Mouse (Mus musculus) forebrain, postnatal 0 days (tissue): ENCODE measurements around the gene Uqcr11. TPM values are rescaled to one million over a fixed set of nuclear protein-coding genes. Genes with fewer than 3 reads are reported as not detected.

Experiments
- ATAC-seq: fragments of 200-750 bp; cut with Nextera tagmentation; 2 replicates; pipeline ENCODE4 v1.8.0; 2017; ENCODE audit warnings: mild to moderate bottlenecking, moderate library complexity
- DNase-seq: peaks from one replicate; pipeline ENCODE4 v3.0.0-alpha.2; 2015
- H3K27ac ChIP-seq: fragments of 300-500 bp; sonication (generic); 2 replicates; pipeline ENCODE4 v1.5.1; 2014; ENCODE audit warnings: low read depth, mild to moderate bottlenecking, antibody characterized with exemption, low read length, moderate library complexity, mixed read lengths
- H3K27me3 ChIP-seq: fragments of 300-500 bp; sonication (generic); 2 replicates; pipeline ENCODE4 v1.6.1; 2014; ENCODE audit warnings: mild to moderate bottlenecking, low read length, mixed read lengths; ENCODE audit not compliant: insufficient read depth
- H3K36me3 ChIP-seq: fragments of 300-500 bp; sonication (generic); 2 replicates; pipeline ENCODE4 v1.6.1; 2014; ENCODE audit warnings: mild to moderate bottlenecking, moderate library complexity; ENCODE audit not compliant: insufficient read depth
- H3K4me1 ChIP-seq: fragments of 300-500 bp; sonication (generic); 2 replicates; pipeline ENCODE4 v1.6.1; 2014; ENCODE audit warnings: antibody characterized with exemption; ENCODE audit not compliant: insufficient read depth
- H3K4me2 ChIP-seq: fragments of 300-500 bp; sonication (generic); 2 replicates; pipeline ENCODE4 v1.6.1; 2014; ENCODE audit warnings: low read depth, mild to moderate bottlenecking, moderate library complexity
- H3K4me3 ChIP-seq: fragments of 300-500 bp; sonication (generic); 2 replicates; pipeline ENCODE4 v1.5.1; 2014; ENCODE audit warnings: low read depth, low read length, mixed read lengths
- H3K9ac ChIP-seq: fragments of 300-500 bp; sonication (generic); 2 replicates; pipeline ENCODE4 v1.6.1; 2014; ENCODE audit warnings: mild to moderate bottlenecking
- H3K9me3 ChIP-seq: fragments of 300-500 bp; sonication (generic); 2 replicates; pipeline ENCODE4 v1.6.1; 2016; ENCODE audit warnings: low read length
- CTCF ChIP-seq: sonication (generic); IDR thresholded peaks from 2 replicates; pipeline ENCODE4 v1.5.1; 2016; ENCODE audit warnings: antibody characterized with exemption, control low read depth, low read depth
- WGBS: fragments of 180-500 bp; shearing (Covaris S2); extraction: QIAGEN DNeasy Blood & Tissue Kit; methylation state at CpG from one replicate; pipeline ENCODE4 v1.1.7; 2014; 5-methylcytosine and 5-hydroxymethylcytosine counted together
- polyA plus RNA-seq: library from polyadenylated mRNA; unstranded; fragments of >200 nt; fragmentation: Nextera tagmentation; extraction: Ambion mirVana; gene quantifications from 2 replicates; pipeline ENCODE4 v1.2.1, GENCODE M21; 2015
- total RNA-seq: library from RNA; depleted of rRNA; stranded (reverse); fragments of >200 nt; gene quantifications from 2 replicates; pipeline ENCODE4 v1.2.3, GENCODE M21; 2014

The Uqcr11 gene
- total and polyA plus RNA-seq, 2 experiments from 2014 or later = 230 to 688 TPM

- H3K36me3 ChIP-seq = no peaks in the 10 kb centered on the region
- 37% methylated on average over 7 of the region's 7 CpGs for WGBS
- H3K27me3 ChIP-seq = no peaks in the 10 kb centered on the region
- H3K4me2 ChIP-seq = no peak overlapping the region
- H3K9me3 ChIP-seq = no peaks in the 10 kb centered on the region
- H3K27ac ChIP-seq = no peak overlapping the region
- H3K4me1 ChIP-seq = peaks cover 13% of the 10 kb centered on the region; the same call in 1 of the 2 replicates
- no peak for TF ChIP-seq CTCF
- no peak overlapping the region for H3K9ac ChIP-seq
- ATAC-seq (no peak), DNase-seq (no peak)
- H3K4me3 ChIP-seq = no peak overlapping the region
These were observed 29.1 kb upstream of the Uqcr11 start for GRCm38 (mm10) chr10:80435764-80436163.

- H3K9ac ChIP-seq = no peak overlapping the region
- H3K27me3 ChIP-seq = no peaks in the 10 kb centered on the region
- no peak for TF ChIP-seq CTCF
- peaks cover 8% of the 10 kb centered on the region for H3K36me3 ChIP-seq
- H3K4me2 ChIP-seq = no peak overlapping the region
- WGBS = 89% methylated on average over 3 of the region's 3 CpGs
- no peak for DNase-seq
- no peak overlapping the region for H3K27ac ChIP-seq
- H3K9me3 ChIP-seq = no peaks in the 10 kb centered on the region
- no peak for ATAC-seq
- H3K4me3 ChIP-seq = no peak overlapping the region
- H3K4me1 ChIP-seq = peaks cover 13% of the 10 kb centered on the region; the same call in 1 of the 2 replicates
These were observed 28.2 kb upstream of the Uqcr11 start for GRCm38 (mm10) chr10:80434823-80435222.

GRCm38 (mm10) chr10:80434233-80434592, 27.6 kb upstream of the Uqcr11 start:
- no peak overlapping the region for H3K27ac ChIP-seq
- peak overlapping the region; percentile 93; the same call in 1 of the 2 replicates for H3K4me3 ChIP-seq
- no peak for ATAC-seq

GRCm38 (mm10) chr10:80433513-80434232, 27.0 kb upstream of the Uqcr11 start, which contains the start of gene Tcf3:
Tcf3 (minus strand) TSS chr10:80433647.
- H3K4me2 ChIP-seq = peak within 1 kb of the TSS; percentile 70
- peak; percentile 97 for ATAC-seq
- H3K36me3 ChIP-seq = peaks cover 16% of the 10 kb centered on the region
- peak within 1 kb of the TSS; percentile 90 for H3K9ac ChIP-seq
- H3K4me1 ChIP-seq = peaks cover 13% of the 10 kb centered on the region; the same call in 1 of the 2 replicates
- H3K27me3 ChIP-seq = no peaks in the 10 kb centered on the region
- no peaks in the 10 kb centered on the region for H3K9me3 ChIP-seq
- H3K4me3 ChIP-seq = peak within 1 kb of the TSS; percentile 93
- TF ChIP-seq CTCF = no peak
- H3K27ac ChIP-seq = peak within 1 kb of the TSS; percentile 93
- DNase-seq = peak; percentile 99
- under 1% methylated on average over 54 of the region's 61 CpGs for WGBS

More at GRCm38 (mm10) chr10:80434233-80434592, 27.6 kb upstream of the Uqcr11 start:
- WGBS = 9% methylated on average over 8 of the region's 8 CpGs
- Histone ChIP-seq H3K9ac (no peak overlapping the region), H3K4me1 (peaks cover 13% of the 10 kb centered on the region; the same call in 1 of the 2 replicates), H3K27me3 (no peaks in the 10 kb centered on the region), H3K4me2 (no peak overlapping the region), H3K9me3 (no peaks in the 10 kb centered on the region), H3K36me3 (peaks cover 10% of the 10 kb centered on the region)
- no peak for DNase-seq
- TF ChIP-seq CTCF = peak; percentile 23; the same call in 1 of the 2 replicates

- ATAC-seq = no peak
These were observed 26.4 kb upstream of the Uqcr11 start for GRCm38 (mm10) chr10:80432936-80433512.

GRCm38 (mm10) chr10:80432387-80432785, 25.8 kb upstream of the Uqcr11 start:
- peak overlapping the region; percentile 93 for H3K4me3 ChIP-seq
- TF ChIP-seq CTCF = no peak
- peak overlapping the region; percentile 90 for H3K9ac ChIP-seq
- no peaks in the 10 kb centered on the region for H3K27me3 ChIP-seq
- ATAC-seq = no peak
- no peak overlapping the region for H3K27ac ChIP-seq
- H3K4me1 ChIP-seq = peaks cover 13% of the 10 kb centered on the region; the same call in 1 of the 2 replicates
- peak overlapping the region; percentile 70 for H3K4me2 ChIP-seq
- DNase-seq = no peak
- peaks cover 26% of the 10 kb centered on the region for H3K36me3 ChIP-seq
- 4% methylated on average over 4 of the region's 4 CpGs for WGBS
- no peaks in the 10 kb centered on the region for H3K9me3 ChIP-seq

More at GRCm38 (mm10) chr10:80432936-80433512, 26.4 kb upstream of the Uqcr11 start:
- Histone ChIP-seq H3K9me3 (no peaks in the 10 kb centered on the region), H3K36me3 (peaks cover 21% of the 10 kb centered on the region), H3K27ac (peak overlapping the region; percentile 93), H3K4me3 (peak overlapping the region; percentile 93), H3K9ac (peak overlapping the region; percentile 90), H3K4me2 (peak overlapping the region; percentile 70), H3K27me3 (no peaks in the 10 kb centered on the region), H3K4me1 (peaks cover 13% of the 10 kb centered on the region; the same call in 1 of the 2 replicates)
- DNase-seq = peak; percentile 57
- TF ChIP-seq CTCF = no peak
- WGBS = 1% methylated on average over 52 of the region's 60 CpGs
